27 mouse cellular contexts compared by ENCODE assay signal in the genomic region with DNA sequence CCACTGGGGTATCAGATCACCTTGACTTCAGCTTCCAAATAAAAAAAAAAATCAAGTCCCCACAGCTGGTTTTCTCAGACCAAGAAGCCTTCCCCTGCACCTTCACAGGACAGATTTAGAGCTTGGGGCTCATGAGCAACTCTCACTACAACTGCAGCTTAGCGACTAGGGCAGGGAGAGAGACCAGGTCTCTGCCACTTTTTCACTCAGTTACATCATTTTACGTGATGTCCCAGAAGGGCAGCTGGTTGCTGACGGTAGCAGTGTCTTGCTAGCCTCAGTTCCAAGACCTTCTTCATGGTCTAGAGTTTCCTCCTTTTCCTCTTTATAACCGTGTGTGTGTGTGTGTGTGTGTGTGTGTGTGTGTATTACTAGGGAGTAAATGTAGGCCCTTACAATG. TPM values are rescaled to one million over a fixed set of nuclear protein-coding genes. Genes with fewer than 3 reads are reported as not detected.
DNase-seq lines count a peak whose midpoint lies in the region; ATAC-seq and TF ChIP-seq lines count a peak whose summit lies in the region.
"Had no signal": no experiment of that assay in that cellular context is flagged by ENCODE, and none has a peak within 500 bp of the region (broad histone marks: within the 10 kb centered on the region; RNA-seq: fewer than 3 reads in every experiment).

No protein-coding gene starts in this region.

- H3K4me2 ChIP-seq in midbrain, embryonic 11.5 days: no peak overlapping the region
- no peak overlapping the region for H3K4me2 ChIP-seq in midbrain, postnatal 0 days (ENCODE audit: low read depth, low read length, poor library complexity, severe bottlenecking)
- H3K4me2 ChIP-seq: embryonic facial prominence, embryonic 13.5 days; embryonic facial prominence, embryonic 15.5 days; forebrain, embryonic 12.5 days had no signal

- H3K9me3 ChIP-seq in midbrain, embryonic 11.5 days (ENCODE audit: control insufficient read depth, low read length): no peaks in the 10 kb centered on the region
- no peaks in the 10 kb centered on the region for H3K9me3 ChIP-seq in midbrain, postnatal 0 days (ENCODE audit: low read length)
- H3K9me3 ChIP-seq: embryonic facial prominence, embryonic 13.5 days; embryonic facial prominence, embryonic 15.5 days; forebrain, embryonic 10.5 days; forebrain, embryonic 12.5 days; G1E had no signal

- no peak for ATAC-seq in midbrain, embryonic 11.5 days (ENCODE audit: low FRiP score)
- ATAC-seq in midbrain, postnatal 0 days (ENCODE audit: low FRiP score): no peak
- ATAC-seq: forebrain, embryonic 14.5 days; forebrain, embryonic 16.5 days had no signal

- peak overlapping the region; percentile 55 for H3K27ac ChIP-seq in gastrocnemius, adult 2 months
- no peak overlapping the region for H3K27ac ChIP-seq in midbrain, embryonic 11.5 days (ENCODE audit: low read depth, low read length)
- no peak overlapping the region for H3K27ac ChIP-seq in midbrain, postnatal 0 days (ENCODE audit: low read depth, low read length)
- H3K27ac ChIP-seq: embryonic facial prominence, embryonic 13.5 days; embryonic facial prominence, embryonic 15.5 days; forebrain, embryonic 10.5 days; forebrain, embryonic 12.5 days had no signal

- WGBS in midbrain, embryonic 11.5 days: 80% methylated on average over 4 of the region's 4 CpGs
- 86% methylated on average over 4 of the region's 4 CpGs for WGBS in midbrain, postnatal 0 days

- intact Hi-C loops in gastrocnemius, adult 2 months (cut with DNase I): no loop called here

- DNase-seq in gastrocnemius, adult 2 months: peak; percentile 23
- DNase-seq in gastrocnemius, adult 8-10 months (ENCODE audit: low spot score in 2 of 2): no peak
- peak; percentile 39 for DNase-seq in midbrain, embryonic 11.5 days (ENCODE audit: low spot score, missing footprints)
- DNase-seq in midbrain, postnatal 0 days (ENCODE audit: low spot score): no peak
- peak; percentile 86 for DNase-seq in MN1 (ENCODE audit: low spot score)
- peak; percentile 58 for DNase-seq in skeletal muscle tissue, adult 2 months (ENCODE audit: low read depth, low spot score)
- DNase-seq in right cerebral cortex, postnatal 14 days: no peak
- no peak for DNase-seq in thymus, postnatal 14 days
- DNase-seq: adrenal gland, adult 2 months; adrenal gland, postnatal 10 days; adrenal gland, postnatal 25 days; cerebellum, adult 11 months; cerebellum, adult 18-20 months; cerebellum, adult 8-10 months; cerebellum, adult 9-11 months; cerebellum, postnatal 14 days; cerebellum, postnatal 36 days; embryo, embryonic 11 days had no signal

- H3K4me3 ChIP-seq in gastrocnemius, adult 2 months: no peak overlapping the region
- no peak overlapping the region for H3K4me3 ChIP-seq in midbrain, embryonic 11.5 days (ENCODE audit: low read depth, low read length)
- no peak overlapping the region for H3K4me3 ChIP-seq in midbrain, postnatal 0 days (ENCODE audit: low read depth, low read length)
- H3K4me3 ChIP-seq: embryonic facial prominence, embryonic 13.5 days; embryonic facial prominence, embryonic 15.5 days; erythroblast, embryonic 14.5 days; forebrain, embryonic 10.5 days; forebrain, embryonic 12.5 days had no signal

- H3K36me3 ChIP-seq in midbrain, embryonic 11.5 days (ENCODE audit: control insufficient read depth, insufficient read depth, low read length): no peaks in the 10 kb centered on the region
- no peaks in the 10 kb centered on the region for H3K36me3 ChIP-seq in midbrain, postnatal 0 days (ENCODE audit: insufficient read depth, low read length)
- H3K36me3 ChIP-seq: embryonic facial prominence, embryonic 15.5 days; forebrain, embryonic 12.5 days had no signal

- H3K9ac ChIP-seq in midbrain, embryonic 11.5 days (ENCODE audit: low read length): no peak overlapping the region
- H3K9ac ChIP-seq in midbrain, postnatal 0 days (replicated peaks; ENCODE audit: low read length, poor library complexity, severe bottlenecking): no peak overlapping the region
- H3K9ac ChIP-seq: embryonic facial prominence, embryonic 13.5 days; embryonic facial prominence, embryonic 15.5 days; forebrain, embryonic 12.5 days had no signal

- no peaks in the 10 kb centered on the region for H3K4me1 ChIP-seq in midbrain, embryonic 11.5 days (ENCODE audit: control insufficient read depth, insufficient read depth, low read length)
- no peaks in the 10 kb centered on the region for H3K4me1 ChIP-seq in midbrain, postnatal 0 days (ENCODE audit: insufficient read depth, low read length)
- H3K4me1 ChIP-seq: embryonic facial prominence, embryonic 13.5 days; embryonic facial prominence, embryonic 15.5 days; forebrain, embryonic 12.5 days had no signal

- no peak for TF ChIP-seq CTCF in gastrocnemius, adult 2 months (IDR thresholded peaks at IDR 0.05)
- TF ChIP-seq CTCF in midbrain, postnatal 0 days (IDR thresholded peaks at IDR 0.05): no peak

- H3K27me3 ChIP-seq in midbrain, embryonic 11.5 days (ENCODE audit: control insufficient read depth, insufficient read depth, low read length): no peaks in the 10 kb centered on the region
- H3K27me3 ChIP-seq in midbrain, postnatal 0 days (ENCODE audit: insufficient read depth, low read length): no peaks in the 10 kb centered on the region
- H3K27me3 ChIP-seq: embryonic facial prominence, embryonic 13.5 days; embryonic facial prominence, embryonic 15.5 days; forebrain, embryonic 12.5 days had no signal

RNA-seq across cellular contexts. Expression of a gene that starts 18.4 kb away (rescaled TPM):
- 10 to 100 TPM; 18.9 to 19.4 TPM for total RNA-seq in gastrocnemius, adult 2 months (2021)
- total RNA-seq in gastrocnemius, adult 8-10 months (2022): 10 to 100 TPM; 15.4 to 23.1 (median 16.3) TPM
- polyA plus RNA-seq in midbrain, embryonic 11.5 days (2014; fragmentation: Nextera tagmentation; extraction: Ambion mirVana): 51.9 and 54.3 TPM in 2 replicates
- total RNA-seq in midbrain, postnatal 0 days (2014; rRNA removed): 43.6 and 46.8 TPM in 2 replicates
- polyA plus RNA-seq in midbrain, postnatal 0 days (2015; fragmentation: Nextera tagmentation; extraction: Ambion mirVana): 36.9 and 39.6 TPM in 2 replicates

RNA-seq across cellular contexts. Expression of a gene that starts 24.8 kb away (rescaled TPM):
- 10 to 100 TPM; 10.0 to 11.5 TPM for total RNA-seq in gastrocnemius, adult 2 months (2021)
- total RNA-seq in gastrocnemius, adult 8-10 months (2022): 10 to 100 TPM; 10.9 to 12.5 (median 11.9) TPM
- 62.6 and 63.4 TPM in 2 replicates for polyA plus RNA-seq in midbrain, embryonic 11.5 days (2014; fragmentation: Nextera tagmentation; extraction: Ambion mirVana)
- total RNA-seq in midbrain, postnatal 0 days (2014; rRNA removed): 250 and 290 TPM in 2 replicates
- polyA plus RNA-seq in midbrain, postnatal 0 days (2015; fragmentation: Nextera tagmentation; extraction: Ambion mirVana): 134 and 149 TPM in 2 replicates

RNA-seq across cellular contexts. Expression of a gene that starts 54.3 kb away (rescaled TPM):
- not detected for total RNA-seq in gastrocnemius, adult 2 months (2021)
- not detected for total RNA-seq in gastrocnemius, adult 8-10 months (2022)
- 0.38 and 0.54 TPM in 2 replicates for polyA plus RNA-seq in midbrain, embryonic 11.5 days (2014; fragmentation: Nextera tagmentation; extraction: Ambion mirVana)
- 27.4 and 33.1 TPM in 2 replicates for total RNA-seq in midbrain, postnatal 0 days (2014; rRNA removed)
- polyA plus RNA-seq in midbrain, postnatal 0 days (2015; fragmentation: Nextera tagmentation; extraction: Ambion mirVana): 15.4 and 20.1 TPM in 2 replicates
- total RNA-seq: common myeloid progenitor, adult 5-6 weeks had no signal
- polyA plus RNA-seq: erythroblast, embryonic 14.5 days; G1E had no signal

Comparison
In these comparisons a context has a peak if more than half of its experiments do, and no peak if none do; other contexts are left out.
1. DNase-seq: peak in gastrocnemius, adult 2 months (single experiment), midbrain, embryonic 11.5 days (single experiment), MN1 (single experiment) and skeletal muscle tissue, adult 2 months (single experiment); none in gastrocnemius, adult 8-10 months (0 of 2), midbrain, postnatal 0 days (single experiment), right cerebral cortex, postnatal 14 days (single experiment) and thymus, postnatal 14 days (single experiment).
2. RNA of a gene that starts 24.8 kb away (total RNA-seq): 250 to 290 TPM in midbrain, postnatal 0 days; 10.9 to 12.5 TPM in gastrocnemius, adult 8-10 months and 10.0 to 11.5 TPM in gastrocnemius, adult 2 months; every median in the first group is over 10 times any median in the second.
3. RNA of a gene that starts 54.3 kb away (total RNA-seq): 27.4 to 33.1 TPM in midbrain, postnatal 0 days; not detected in gastrocnemius, adult 8-10 months and not detected in gastrocnemius, adult 2 months; every median in the first group is over 10 times any median in the second.